Mouse (Mus musculus): ENCODE results near the gene Phf11c.
"Not testable (repeated sequence)": the region's sequence is repeated elsewhere in the genome, so short reads cannot be mapped to it uniquely, and the experiment has no call there.

The Phf11c gene

DNA sequence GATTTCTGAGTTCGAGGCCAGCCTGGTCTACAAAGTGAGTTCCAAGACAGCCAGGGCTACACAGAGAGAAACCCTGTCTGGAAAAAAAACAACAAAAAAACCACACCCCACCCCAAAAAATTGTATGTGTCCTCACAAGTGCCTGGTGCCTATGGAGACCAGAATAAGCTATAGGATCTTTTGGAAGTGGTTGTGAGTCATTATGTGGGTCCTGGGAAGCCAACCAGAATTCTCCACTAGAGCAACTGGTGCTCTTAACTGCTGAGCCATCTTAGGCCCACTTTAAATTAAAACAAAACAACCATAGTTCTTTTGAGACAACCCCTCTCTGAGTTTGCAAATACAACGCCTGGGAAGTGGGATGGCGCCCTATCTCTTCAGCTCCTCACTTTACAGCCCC is at the start of gene Phf11c:
Gene Phf11c (minus strand): TSS at position 101 of the 400 bp plus-strand sequence.
- DNase-seq: no peak

DNA sequence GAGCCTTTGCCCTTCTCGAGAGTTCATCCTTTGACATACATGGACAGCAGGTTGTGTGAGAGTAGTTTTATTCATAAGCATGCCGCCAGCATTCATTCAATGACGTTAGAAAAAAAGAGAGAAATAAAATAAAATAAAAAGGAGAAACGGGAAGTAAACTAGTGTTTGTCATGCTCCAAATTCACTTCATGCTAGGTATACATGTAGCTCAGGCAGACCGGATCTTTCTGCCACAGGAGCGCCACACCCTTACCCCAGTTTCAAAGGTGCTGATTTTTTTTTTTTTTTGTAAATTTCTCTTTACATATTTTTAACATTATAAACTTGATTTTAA is 46.3 kb upstream of the Phf11c start:
- DNase-seq: no peak

DNA sequence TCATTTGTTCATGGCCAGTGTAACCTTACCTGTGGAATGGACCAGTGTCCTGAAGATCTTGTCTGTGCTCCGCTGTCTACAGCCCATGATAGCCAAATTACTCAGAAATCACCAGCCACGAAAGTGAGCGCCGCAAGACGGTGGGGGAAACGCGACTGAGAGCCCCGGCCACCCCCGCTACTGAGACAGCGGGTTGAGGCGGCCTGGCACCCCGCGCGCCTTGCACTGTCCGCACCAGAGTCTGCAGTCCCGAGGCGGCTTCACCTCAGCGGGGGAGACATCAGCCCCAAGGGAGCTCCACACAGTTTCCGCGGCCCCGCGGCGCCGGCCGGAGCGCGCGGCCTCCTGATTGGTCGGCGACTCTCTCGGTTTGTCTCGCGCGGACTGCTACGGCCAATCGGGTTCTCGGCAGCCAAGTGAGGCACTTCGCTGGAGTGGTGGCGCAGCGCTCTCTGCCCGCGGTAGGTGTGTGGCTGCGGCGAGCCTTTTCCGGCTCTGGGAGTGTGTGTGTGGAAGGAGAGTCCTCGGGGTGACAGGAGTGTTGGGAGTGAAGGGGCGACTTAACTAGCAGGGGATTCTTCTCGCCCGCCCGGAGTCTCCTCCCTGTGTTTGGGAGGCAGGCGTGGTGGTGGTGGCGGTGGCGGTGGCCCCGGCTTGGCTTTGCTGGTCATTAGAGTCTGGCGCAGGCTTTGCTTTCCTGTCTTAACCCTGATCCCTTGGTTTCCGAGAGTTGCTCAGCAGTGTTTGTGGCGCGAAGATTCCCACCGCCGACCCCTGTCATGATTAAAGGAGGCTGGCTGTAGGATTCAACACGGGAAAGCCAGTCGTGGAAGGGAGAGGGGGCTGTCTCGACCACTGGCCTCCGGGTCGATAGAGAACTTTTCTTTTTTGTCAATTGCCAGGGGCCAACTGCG is 45.6 kb upstream of the Phf11c start, which contains the start of the genes Setdb2 and Cab39l:
Gene Setdb2 (minus strand): TSS at position 327 of the 914 bp plus-strand sequence.
Gene Cab39l (plus strand): TSS at position 415 of the 914 bp plus-strand sequence.
- DNase-seq: peak; percentile 97

DNA sequence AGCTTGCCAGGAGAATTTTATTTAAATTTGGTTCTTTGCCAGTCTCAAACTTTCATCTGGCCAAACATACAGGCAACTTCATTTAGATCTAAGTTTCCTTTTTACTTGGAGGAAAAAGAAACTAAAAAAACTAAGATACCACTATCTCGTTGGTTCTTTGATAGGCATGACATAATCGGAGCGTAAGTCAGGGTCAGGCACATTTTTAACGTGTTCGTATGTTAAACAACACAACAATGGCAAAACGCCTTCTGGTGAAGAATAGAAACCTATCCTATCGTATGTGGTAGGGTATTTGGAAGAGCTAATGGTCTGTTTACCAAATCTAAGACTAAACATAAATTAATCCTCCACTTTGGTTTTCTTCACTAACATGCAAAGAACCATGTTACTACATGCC is 44.9 kb upstream of the Phf11c start:
- DNase-seq: no peak

DNA sequence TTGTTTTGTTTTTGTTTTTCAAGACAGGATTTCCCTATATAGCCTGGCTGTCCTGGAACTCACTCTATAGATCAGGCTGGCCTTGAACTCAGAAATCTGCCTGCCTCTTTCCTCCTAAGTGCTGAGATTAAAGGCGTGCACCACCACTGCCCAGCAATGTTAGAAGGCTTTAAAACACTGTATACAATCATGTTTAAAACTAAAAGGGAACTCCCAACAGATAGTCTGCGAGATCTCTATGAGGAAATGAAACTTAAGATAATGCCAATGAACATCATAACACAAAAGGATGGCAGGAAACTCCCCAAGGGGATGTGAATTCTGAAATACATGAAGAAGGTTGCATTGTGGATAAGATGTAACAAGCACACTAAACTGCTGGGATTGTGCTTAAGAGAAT is 43.3 kb upstream of the Phf11c start:
- no peak for DNase-seq

DNA sequence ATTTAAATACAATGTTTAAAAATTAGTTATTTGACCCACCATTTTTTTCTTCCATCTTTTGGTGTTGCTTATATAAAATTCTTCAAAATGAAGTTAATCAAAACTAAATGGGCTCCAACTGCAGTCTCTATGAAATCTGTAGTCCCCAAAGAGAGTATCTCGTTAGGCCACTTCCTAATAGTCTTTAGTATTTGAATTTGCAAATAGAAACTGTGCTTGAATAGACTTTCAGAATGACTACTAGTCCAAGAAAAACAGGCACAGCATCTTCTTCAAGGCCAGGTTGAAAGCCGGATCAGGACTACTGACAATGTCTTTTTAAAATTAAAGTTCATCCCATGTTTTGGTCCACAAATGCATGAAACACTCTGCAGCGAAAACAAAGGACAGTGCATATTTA is 42.2 kb upstream of the Phf11c start:
- DNase-seq: no peak

DNA sequence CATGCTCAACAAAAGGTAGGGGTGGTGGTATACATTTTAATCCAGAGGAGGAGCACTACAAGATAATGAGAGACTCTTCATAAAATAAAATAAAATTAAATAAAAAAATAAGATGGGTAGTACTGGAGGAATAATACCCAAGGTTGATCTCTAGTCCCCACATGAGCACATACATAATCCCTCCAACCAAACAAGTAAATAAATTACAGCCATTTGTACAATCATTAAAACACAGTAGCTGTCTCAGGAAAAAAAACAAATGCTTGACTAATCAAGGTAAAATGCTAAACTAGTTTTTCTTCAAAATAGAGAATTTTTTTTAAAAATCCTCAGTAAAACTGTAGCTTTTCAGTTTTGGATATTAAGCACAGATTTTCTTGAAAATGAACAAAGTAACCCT is 40.0 kb upstream of the Phf11c start:
- DNase-seq: no peak

DNA sequence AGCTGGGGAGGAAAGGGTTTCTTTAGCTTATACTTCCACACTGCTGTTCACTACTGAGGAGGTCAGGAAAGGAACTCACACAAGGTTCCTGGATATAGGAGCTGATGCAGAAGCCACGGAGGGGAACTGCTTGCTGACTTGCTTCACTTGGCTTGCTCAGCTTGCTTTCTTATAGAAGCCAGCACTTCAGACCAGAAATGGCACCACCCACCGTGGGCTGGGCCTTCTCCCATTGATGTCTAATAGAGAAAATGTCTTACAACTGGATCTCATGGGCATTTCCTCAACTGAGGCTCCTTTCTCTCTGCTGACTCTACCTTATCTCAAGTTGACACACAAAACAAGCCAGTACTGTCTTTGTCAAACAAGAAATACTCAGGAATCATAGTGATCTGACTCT is 38.7 kb upstream of the Phf11c start:
- no peak for DNase-seq

DNA sequence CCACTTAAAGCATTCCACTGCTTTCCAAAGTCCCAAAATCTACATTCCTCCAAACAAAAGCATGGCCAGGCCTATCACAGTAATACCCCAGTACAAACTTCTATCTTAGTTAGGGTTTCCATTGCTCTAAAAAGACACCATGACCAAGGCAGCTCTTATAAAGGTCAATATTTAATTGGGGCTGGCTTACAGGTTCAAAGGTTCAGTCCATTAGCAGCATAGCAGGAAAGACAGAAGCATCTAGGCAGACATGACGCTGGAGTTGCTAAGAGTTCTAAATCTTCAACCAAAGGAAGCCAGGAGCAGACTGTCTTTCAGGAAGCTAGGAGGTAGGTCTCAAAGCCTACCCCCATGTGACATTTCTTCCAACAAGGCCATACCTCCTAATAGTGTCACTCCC is 35.4 kb upstream of the Phf11c start:
- DNase-seq: no peak

DNA sequence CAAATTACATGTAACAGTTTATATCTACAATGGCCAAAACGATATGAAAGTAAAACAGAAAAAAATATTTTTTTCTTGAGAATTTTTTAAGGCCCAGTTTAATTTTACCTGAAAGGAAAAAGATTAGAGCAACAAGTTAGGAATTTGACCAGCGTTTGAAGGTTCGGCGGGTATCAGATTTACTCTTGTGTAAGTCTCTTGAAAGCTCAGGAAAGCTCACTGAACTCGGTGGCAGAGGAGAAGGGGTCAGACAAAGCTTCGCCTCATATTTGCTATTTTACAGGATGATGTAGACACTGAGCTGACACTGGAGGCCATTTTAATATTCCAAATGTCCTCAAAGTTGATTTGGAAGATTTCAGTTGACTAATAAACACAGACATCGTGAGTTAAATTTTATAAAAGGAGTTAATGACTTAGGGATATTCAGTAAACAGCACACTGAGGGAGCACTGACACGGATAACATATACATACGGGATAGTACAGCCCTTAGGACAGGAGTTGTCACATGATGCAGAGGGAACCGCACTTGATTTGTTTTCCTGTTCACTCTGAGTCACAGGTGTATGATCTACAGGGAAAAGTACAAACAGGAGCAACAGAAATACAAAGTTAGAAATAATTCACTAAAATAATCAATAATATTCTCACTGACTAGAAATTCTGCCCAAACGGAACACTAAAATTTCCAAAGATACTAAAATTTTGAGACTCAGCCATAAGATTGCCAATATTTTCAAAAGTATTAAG is 27.9 kb upstream of the Phf11c start:
- no peak for DNase-seq

DNA sequence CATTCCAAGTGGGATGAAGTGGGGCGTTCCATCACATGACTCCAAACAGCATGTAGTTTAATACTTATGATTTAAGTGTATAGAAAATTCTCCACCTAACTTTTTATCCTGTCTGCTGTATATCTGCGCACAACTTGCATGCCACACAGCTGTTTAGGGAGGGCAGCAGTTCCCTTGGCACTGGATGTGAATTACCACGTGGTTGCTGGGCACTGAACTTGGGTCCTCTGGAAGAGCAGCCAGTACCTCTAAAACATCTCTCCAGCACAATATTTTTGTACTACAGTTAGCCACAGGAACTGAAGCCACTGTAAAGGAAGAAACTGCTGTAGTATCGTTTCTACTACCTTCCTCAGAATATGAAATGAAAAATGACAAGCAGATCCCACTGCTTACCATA is 23.0 kb upstream of the Phf11c start:
- no peak for DNase-seq

DNA sequence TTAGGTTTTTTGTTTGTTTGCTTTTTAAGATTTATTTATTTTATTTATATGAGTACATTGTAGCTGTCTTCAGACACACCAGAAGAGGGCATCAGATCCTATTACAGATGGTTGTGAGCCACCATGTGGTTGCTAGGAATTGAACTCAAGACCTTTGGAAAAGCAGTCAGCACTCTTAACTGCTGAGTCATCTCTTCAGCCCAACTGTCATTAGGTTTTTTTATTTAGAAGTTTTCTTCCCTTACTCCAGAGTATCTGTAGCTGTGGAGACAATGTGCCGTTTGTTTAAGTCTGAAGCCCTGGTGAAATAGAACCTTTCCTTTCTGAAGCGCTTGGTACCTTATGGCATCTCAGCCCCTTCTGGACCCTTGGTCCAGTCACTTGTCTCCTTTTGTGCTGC is 19.8 kb upstream of the Phf11c start:
- not testable (repeated sequence) for DNase-seq

DNA sequence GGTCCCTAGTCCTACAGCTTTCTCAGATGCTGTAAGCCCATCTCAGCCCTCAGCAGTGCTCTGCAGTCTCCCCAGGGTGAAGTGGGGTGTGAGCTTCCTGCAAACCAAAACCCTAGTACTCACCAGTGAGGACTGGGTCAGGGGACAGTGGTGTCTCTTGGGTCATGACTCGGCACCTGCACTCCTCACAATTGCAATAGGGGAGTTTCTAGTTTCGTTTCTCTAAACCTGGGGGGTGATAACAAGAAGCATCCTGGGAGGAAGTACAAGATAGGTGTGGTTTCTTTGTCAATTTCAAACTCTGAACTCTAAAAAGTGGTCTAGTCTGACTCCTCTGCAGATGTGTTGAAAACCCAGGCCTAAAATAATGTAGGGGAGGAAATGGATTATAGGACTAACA is 1.8 kb upstream of the Phf11c start:
- no peak for DNase-seq

DNA sequence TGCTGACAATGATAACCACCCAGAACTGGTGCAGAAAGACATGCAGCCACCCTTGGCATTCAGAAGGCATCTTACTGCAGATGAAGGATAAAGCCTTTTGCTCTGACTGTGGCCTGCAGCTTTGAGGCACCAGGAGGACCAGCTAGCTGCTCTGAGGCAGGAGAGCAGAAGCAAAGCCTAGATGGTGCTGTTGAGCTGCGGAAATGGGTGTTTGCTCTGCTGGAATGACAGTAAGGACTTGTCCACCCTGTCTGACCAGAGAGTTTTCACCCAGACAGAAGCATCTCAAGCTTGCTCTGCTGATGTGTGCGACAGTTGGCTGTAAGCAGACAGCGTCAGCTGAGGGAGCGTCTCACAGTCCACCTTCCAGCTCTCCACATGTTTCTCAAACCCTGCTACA is 5.0 kb downstream of the Phf11c start:
- DNase-seq: peak; percentile 32

DNA sequence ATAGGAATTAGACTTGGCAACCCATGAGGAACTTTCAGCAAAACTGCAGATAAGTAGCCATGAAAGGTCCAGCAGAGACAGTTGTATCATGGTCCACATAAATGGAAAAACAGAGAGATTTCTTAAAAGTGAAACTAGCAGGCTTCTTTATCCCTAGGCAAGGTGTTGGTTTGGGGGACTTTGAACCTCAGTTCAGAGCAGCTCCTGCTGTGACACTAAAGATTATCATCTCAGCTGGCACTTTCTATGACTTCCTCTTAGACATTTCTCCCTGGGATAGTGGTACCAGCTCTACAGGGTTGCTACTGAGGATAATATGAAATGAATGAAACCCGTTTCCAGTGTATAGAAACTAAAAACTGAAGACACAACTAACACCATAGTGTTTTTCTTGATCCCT is 5.6 kb downstream of the Phf11c start:
- DNase-seq: no peak

DNA sequence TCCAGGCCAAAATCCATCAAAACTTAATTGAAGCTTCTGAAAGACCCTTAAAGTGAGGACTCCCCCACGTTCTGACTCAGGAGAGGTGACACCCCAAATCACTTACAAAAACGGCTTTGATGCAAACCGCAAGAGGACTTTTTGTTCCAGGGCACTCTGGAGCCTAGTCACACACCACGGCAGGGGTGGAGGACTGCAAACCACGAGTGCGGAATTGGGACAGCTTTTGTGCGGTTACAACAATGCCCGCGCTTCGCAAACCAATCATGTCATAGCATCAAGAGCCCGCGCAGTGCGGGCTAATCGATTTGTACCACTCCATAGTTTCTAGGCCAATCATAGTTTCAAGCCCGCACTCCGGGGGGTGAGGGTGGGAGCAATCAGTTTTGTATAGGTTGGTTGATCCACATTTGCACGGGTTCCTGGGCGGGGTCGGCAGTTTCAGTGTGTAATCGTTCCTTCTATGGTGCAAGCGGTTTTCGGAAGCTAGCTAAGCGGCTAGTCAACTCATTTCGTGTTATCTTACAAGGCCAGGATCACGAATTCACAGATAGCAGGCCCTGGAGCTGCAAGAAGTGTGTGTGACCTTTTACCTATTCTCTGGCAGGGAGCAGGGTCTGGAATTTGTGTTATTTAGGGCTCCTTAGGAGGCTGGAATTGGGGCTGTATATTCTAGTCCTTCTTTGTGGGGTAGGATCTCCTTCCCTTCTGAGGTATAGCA is 24.7 kb downstream of the Phf11c start:
- no peak for DNase-seq

DNA sequence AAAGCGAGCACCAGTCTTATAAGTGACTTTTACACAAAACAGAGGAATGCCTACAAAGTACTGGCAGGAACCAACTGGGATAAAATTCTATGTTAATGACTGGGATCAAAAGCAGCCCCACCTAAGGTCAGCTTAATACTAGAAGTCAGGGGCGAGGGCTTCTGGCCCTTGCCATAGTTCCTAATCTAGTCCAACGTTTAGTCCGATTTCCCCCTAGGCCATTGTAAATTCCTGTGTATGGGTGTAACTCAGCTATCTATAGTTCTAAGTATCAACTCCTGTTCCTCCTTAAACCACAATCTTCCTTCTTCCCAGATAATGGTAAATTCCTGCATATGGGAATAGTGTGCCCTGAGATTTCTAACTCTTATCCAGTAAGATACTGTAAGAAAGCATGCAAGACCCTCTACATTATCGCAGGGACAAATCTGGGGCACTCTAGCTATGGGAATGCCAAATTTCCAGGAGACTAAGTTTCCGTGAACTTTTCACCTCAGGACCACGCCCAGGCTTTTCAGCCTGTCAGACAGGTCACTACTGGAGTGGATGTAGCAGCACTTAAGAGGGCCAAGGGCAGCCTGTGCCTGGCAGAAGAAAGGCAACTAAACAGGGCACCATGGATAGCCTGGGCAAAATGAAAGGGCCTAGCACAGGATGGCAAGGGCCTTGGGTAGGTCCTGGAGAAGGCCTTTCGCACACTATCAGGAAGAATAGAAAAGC is 28.6 kb downstream of the Phf11c start:
- DNase-seq: no peak

DNA sequence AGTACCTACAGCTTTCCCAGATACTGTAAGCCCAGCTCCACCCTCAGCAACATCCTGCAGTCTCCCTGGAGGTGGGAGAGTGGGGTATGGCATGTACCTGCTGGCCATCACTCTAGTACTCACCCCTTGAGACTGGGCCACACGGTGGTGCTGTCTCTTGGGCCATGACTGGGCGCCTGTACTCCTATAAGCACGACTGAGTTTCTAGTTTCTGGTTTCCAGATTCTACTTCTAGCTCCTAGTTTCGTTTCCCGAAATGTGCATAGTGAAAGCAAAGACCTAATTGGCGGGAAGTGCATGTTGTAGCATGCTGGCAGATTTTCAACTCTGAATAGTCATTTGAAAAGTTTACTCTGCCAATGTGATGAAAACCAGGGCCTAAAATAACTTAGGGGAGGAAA is 29.9 kb downstream of the Phf11c start, which contains the start of gene Phf11d:
Gene Phf11d (minus strand): TSS at position 227 of the 401 bp plus-strand sequence.
- peak; percentile 53 for DNase-seq

DNA sequence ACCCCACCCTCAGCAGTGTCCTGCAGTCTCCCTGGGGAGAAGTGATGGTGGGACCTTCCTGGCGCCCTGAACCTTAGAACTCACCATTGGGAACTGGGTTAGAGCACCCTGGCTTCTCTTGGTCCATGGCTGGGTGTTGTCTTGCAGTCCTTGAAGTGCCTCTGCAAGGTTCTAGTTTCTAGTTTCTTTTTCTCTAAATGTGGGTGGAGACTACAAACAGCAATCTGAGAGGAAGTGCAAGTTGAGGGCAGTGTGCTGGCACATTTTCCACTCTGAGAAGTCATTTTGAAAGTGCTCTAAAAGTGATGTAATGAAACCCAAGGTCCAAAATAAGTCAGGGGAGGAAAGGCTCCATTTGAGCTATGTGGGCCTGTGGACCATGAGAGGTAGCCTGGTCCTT is 54.0 kb downstream of the Phf11c start, which contains the start of gene Phf11b:
Gene Phf11b (minus strand): TSS at position 163 of the 400 bp plus-strand sequence.
- DNase-seq: peak; percentile 2

DNA sequence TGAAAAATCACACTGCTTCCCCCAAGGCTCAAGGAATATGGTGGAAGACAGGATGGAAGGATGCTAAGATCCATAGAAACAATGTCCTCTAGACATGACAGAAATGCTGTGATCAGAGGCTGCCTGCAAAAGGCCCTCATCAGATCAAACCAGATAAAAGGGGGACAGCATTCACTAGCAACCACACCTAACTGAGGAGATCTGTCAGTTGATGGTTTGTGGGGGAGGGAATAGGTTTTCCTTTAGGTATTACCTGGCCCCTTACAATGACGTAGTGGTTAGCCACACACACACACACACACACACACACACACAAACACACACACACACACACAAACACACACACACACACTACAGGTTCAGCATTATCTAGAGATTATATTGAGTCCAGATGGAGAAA is 55.6 kb downstream of the Phf11c start:
- no peak for DNase-seq

DNA sequence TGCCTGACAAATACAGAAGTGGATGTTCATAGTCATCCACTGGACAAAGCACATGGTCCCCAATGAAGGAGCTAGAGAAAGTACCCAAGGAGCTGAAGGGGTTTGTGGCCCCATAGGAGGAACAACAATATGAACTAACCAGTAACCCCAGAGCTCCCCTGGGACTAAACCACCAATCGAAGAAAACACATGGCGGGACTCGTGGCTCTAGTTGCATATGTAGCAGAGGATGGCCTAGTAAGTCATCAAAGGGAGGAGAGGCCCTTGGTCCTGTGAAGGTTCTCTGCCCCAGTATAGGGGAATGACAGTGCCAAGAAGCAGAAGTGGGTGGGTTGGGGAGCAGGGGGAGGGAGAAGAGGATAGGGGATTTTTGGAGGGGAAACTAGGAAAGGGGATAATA is 59.1 kb downstream of the Phf11c start:
- not testable (repeated sequence) for DNase-seq

All from kidney, postnatal 14 days (tissue).